In the genomic region with DNA sequence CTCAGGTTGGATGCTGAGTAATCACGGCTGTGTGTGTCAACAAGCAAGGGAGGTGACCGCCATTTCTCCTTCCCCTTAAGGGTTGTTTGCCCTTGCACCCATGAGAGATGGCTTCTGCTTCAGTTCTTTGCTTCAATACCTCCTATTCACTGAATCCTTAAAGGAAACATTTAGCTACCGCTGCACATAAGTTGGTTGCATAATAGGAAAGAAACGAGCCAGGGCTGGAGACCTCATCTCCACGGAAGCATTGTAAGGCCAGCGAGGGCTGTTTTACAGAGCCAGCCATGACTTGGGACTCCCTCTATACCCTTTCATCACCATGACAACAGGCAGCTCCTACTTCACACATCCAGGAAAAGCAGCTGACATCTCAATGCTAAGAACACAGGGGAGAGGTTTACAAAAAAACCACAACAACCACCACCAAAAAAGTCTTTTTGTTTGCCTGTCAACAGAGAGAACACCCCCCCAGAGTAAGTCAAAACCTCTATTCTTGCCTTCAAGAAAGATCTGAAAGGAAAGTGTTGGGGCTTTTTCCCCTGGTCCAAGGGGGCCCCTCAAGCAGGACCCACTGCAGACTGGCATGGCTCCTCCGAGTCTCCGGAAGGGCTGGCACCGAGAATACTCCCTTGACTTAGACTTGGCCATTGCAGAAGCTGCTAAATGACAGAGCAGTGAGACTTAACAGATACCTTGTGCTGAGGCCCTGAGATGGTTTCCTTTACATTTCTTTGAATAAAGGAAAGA, we compare ENCODE assay signal across 9 mouse cellular contexts. TPM values are rescaled to one million over a fixed set of nuclear protein-coding genes. Genes with fewer than 3 reads are reported as not detected.
DNase-seq lines count a peak whose midpoint lies in the region; ATAC-seq and TF ChIP-seq lines count a peak whose summit lies in the region.
"Had no signal": no experiment of that assay in that cellular context is flagged by ENCODE, and none has a peak within 500 bp of the region (broad histone marks: within the 10 kb centered on the region; RNA-seq: fewer than 3 reads in every experiment).

No protein-coding gene starts in this region.

- TF ChIP-seq CTCF in midbrain, postnatal 0 days (IDR thresholded peaks at IDR 0.05), result no peak

- H3K4me2 ChIP-seq in lung, embryonic 16.5 days (ENCODE audit: low read depth, low read length), result peak overlapping the region; percentile 59
- H3K4me2 ChIP-seq in forebrain, embryonic 13.5 days, result peak overlapping the region; percentile 53
- peak overlapping the region; percentile 41 for H3K4me2 ChIP-seq in intestine, embryonic 16.5 days (ENCODE audit: low read depth, low read length)
- H3K4me2 ChIP-seq in midbrain, postnatal 0 days (ENCODE audit: low read depth, low read length, poor library complexity, severe bottlenecking), result peak overlapping the region; percentile 39; the same call in 1 of the 2 replicates

- peak; percentile 18; the same call in 1 of the 2 replicates for ATAC-seq in lung, embryonic 16.5 days (ENCODE audit: low read depth)
- ATAC-seq in forebrain, embryonic 13.5 days, result peak; percentile 87
- ATAC-seq in intestine, embryonic 16.5 days, result no peak
- peak; percentile 74 for ATAC-seq in midbrain, postnatal 0 days (ENCODE audit: low FRiP score)

- H3K27me3 ChIP-seq in lung, embryonic 16.5 days (ENCODE audit: control insufficient read depth, insufficient read depth, low read depth, low read length), result no peaks in the 10 kb centered on the region
- 0 out of 2 replicates have a peak, but pooled peaks cover 8% of the 10 kb centered on the region for H3K27me3 ChIP-seq in forebrain, embryonic 13.5 days
- H3K27me3 ChIP-seq in intestine, embryonic 16.5 days (replicated peaks; ENCODE audit: control insufficient read depth, insufficient read depth, low read length), result no peaks in the 10 kb centered on the region
- no peaks in the 10 kb centered on the region for H3K27me3 ChIP-seq in midbrain, postnatal 0 days (ENCODE audit: insufficient read depth, low read length)

- peaks cover 39% of the 10 kb centered on the region for H3K4me1 ChIP-seq in lung, embryonic 16.5 days (replicated peaks; ENCODE audit: control insufficient read depth, insufficient read depth, low read length)
- H3K4me1 ChIP-seq in forebrain, embryonic 13.5 days, result peaks cover 69% of the 10 kb centered on the region
- peaks cover 29% of the 10 kb centered on the region for H3K4me1 ChIP-seq in intestine, embryonic 16.5 days (ENCODE audit: control insufficient read depth, insufficient read depth, low read length)
- peaks cover 24% of the 10 kb centered on the region; the same call in 1 of the 2 replicates for H3K4me1 ChIP-seq in midbrain, postnatal 0 days (ENCODE audit: insufficient read depth, low read length)

- H3K4me3 ChIP-seq in lung, embryonic 16.5 days (ENCODE audit: low read length), result peak overlapping the region; percentile 59
- no peak overlapping the region; the same call in 1 of the 2 replicates for H3K4me3 ChIP-seq in forebrain, embryonic 13.5 days
- peak overlapping the region; percentile 23 for H3K4me3 ChIP-seq in intestine, embryonic 16.5 days (ENCODE audit: low read length)
- H3K4me3 ChIP-seq in midbrain, postnatal 0 days (ENCODE audit: low read depth, low read length), result no peak overlapping the region

- 22% methylated on average over 9 of the region's 9 CpGs for WGBS in lung, embryonic 16.5 days
- WGBS in forebrain, embryonic 13.5 days, result 1% methylated on average over 9 of the region's 9 CpGs
- WGBS in intestine, embryonic 16.5 days, result 51% methylated on average over 9 of the region's 9 CpGs
- WGBS in midbrain, postnatal 0 days, result 10% methylated on average over 9 of the region's 9 CpGs

- peak overlapping the region; percentile 95 for H3K27ac ChIP-seq in lung, embryonic 16.5 days (ENCODE audit: low read length)
- H3K27ac ChIP-seq in forebrain, embryonic 13.5 days, result peak overlapping the region; percentile 81
- H3K27ac ChIP-seq in intestine, embryonic 16.5 days (ENCODE audit: low read length), result peak overlapping the region; percentile 72
- H3K27ac ChIP-seq in midbrain, postnatal 0 days (ENCODE audit: low read depth, low read length), result peak overlapping the region; percentile 80

- H3K36me3 ChIP-seq in lung, embryonic 16.5 days (ENCODE audit: control insufficient read depth, insufficient read depth, low read length), result no peaks in the 10 kb centered on the region
- H3K36me3 ChIP-seq in forebrain, embryonic 13.5 days (ENCODE audit: poor library complexity, severe bottlenecking), result no peaks in the 10 kb centered on the region
- no peaks in the 10 kb centered on the region for H3K36me3 ChIP-seq in intestine, embryonic 16.5 days (ENCODE audit: control insufficient read depth, insufficient read depth, low read length)
- no peaks in the 10 kb centered on the region for H3K36me3 ChIP-seq in midbrain, postnatal 0 days (ENCODE audit: insufficient read depth, low read length)

- DNase-seq in lung, postnatal 36 days, result no peak
- DNase-seq in midbrain, postnatal 0 days (ENCODE audit: low spot score), result peak; percentile 93
- DNase-seq in adrenal gland, postnatal 36 days, result no peak
- DNase-seq in T-cell, adult 2 months (ENCODE audit: low spot score), result no peak
- no peak for DNase-seq in yolk sac, embryonic 10.5 days (ENCODE audit: low spot score)

- no peaks in the 10 kb centered on the region for H3K9me3 ChIP-seq in lung, embryonic 16.5 days (ENCODE audit: control insufficient read depth, low read length)
- no peaks in the 10 kb centered on the region for H3K9me3 ChIP-seq in forebrain, embryonic 13.5 days (replicated peaks)
- no peaks in the 10 kb centered on the region for H3K9me3 ChIP-seq in intestine, embryonic 16.5 days (ENCODE audit: control insufficient read depth, low read length)
- H3K9me3 ChIP-seq in midbrain, postnatal 0 days (ENCODE audit: low read length), result no peaks in the 10 kb centered on the region

- H3K9ac ChIP-seq in lung, embryonic 16.5 days (ENCODE audit: low read length), result peak overlapping the region; percentile 50
- H3K9ac ChIP-seq in forebrain, embryonic 13.5 days, result no peak overlapping the region; the same call in 1 of the 2 replicates
- H3K9ac ChIP-seq in intestine, embryonic 16.5 days (ENCODE audit: low read depth, low read length), result peak overlapping the region; percentile 52; the same call in 1 of the 2 replicates
- peak overlapping the region; percentile 33; the same call in 1 of the 2 replicates for H3K9ac ChIP-seq in midbrain, postnatal 0 days (replicated peaks; ENCODE audit: low read length, poor library complexity, severe bottlenecking)

RNA-seq across cellular contexts. Expression of gene Sparcl1, which starts 3.2 kb away (rescaled TPM):
- 433 and 435 TPM in 2 replicates for polyA plus RNA-seq in lung, embryonic 16.5 days (2015; fragmentation: Nextera tagmentation; extraction: Ambion mirVana)
- polyA plus RNA-seq in forebrain, embryonic 13.5 days (2015; fragmentation: Nextera tagmentation; extraction: Ambion mirVana), result 34.7 and 41.3 TPM in 2 replicates
- 191 and 194 TPM in 2 replicates for polyA plus RNA-seq in intestine, embryonic 16.5 days (2015; fragmentation: Nextera tagmentation; extraction: Ambion mirVana)
- 438 and 529 TPM in 2 replicates for total RNA-seq in midbrain, postnatal 0 days (2014; rRNA removed)
- 358 and 444 TPM in 2 replicates for polyA plus RNA-seq in midbrain, postnatal 0 days (2015; fragmentation: Nextera tagmentation; extraction: Ambion mirVana)
- total RNA-seq in adrenal gland, postnatal 36 days (2021), result 10 to 100 TPM; 24.9 to 34.7 TPM

RNA-seq across cellular contexts. Expression of gene Gm17660, which starts 32.9 kb away (rescaled TPM):
- not detected in 2 replicates for polyA plus RNA-seq in lung, embryonic 16.5 days (2015; fragmentation: Nextera tagmentation; extraction: Ambion mirVana)
- not detected in 2 replicates for polyA plus RNA-seq in forebrain, embryonic 13.5 days (2015; fragmentation: Nextera tagmentation; extraction: Ambion mirVana)
- polyA plus RNA-seq in intestine, embryonic 16.5 days (2015; fragmentation: Nextera tagmentation; extraction: Ambion mirVana), result not detected in 2 replicates
- total RNA-seq in midbrain, postnatal 0 days (2014; rRNA removed), result not detected in 2 replicates
- polyA plus RNA-seq in midbrain, postnatal 0 days (2015; fragmentation: Nextera tagmentation; extraction: Ambion mirVana), result 0.83 and 1.1 TPM in 2 replicates
- not detected for total RNA-seq in adrenal gland, postnatal 36 days (2021)
- polyA plus RNA-seq: limb, embryonic 14.5 days had no signal

Comparison
In these comparisons a context has a peak if more than half of its experiments do, and no peak if none do; other contexts are left out.
1. H3K4me3 ChIP-seq: peak in lung, embryonic 16.5 days (single experiment) and intestine, embryonic 16.5 days (single experiment); none in forebrain, embryonic 13.5 days (single experiment) and midbrain, postnatal 0 days (single experiment).
2. Peak in every context shown above with its lines, with median percentiles within 50 percentile points of each other: H3K27ac ChIP-seq and H3K4me2 ChIP-seq.